Mouse (Mus musculus): Measurements from ENCODE around the gene Homez. TPM values are rescaled to one million over a fixed set of nuclear protein-coding genes. Genes with fewer than 3 reads are reported as not detected.

The Homez gene
- polyA plus RNA-seq, 1 experiment from 2014 or later = 10.1 TPM

DNA sequence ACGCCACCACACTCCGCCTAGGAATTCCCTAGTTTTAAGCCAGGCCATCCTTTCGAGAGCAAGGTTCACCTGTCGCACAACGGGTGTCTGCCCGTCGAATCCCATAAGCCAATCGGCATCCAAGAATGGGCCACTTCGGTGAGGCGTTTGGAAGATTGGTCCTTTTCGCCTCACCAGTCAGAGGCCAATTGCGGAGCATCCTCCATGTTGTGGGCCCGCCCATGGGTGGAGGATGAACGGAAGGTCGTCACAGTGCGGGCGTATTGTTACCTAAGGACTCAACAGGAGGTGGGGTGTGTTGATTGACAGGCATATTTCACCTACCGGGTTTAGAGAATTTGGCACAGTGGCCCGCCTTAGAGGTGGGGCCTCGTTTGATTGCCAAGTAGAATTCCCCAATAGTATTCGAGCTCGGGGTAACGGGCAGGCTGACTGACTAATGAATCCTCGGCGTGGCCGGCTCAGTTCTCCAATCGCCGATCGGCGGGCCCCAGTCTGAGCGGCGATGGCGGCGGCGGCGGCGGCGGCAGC, 23.0 kb upstream of the Homez start:
- H3K4me1 ChIP-seq = peaks cover 22% of the 10 kb centered on the region
- H3K4me3 ChIP-seq (replicated peaks) = peak overlapping the region; percentile 94
- ATAC-seq (ENCODE audit: insufficient number of reproducible peaks, low FRiP score, low TSS enrichment, low read depth) = peak; percentile 98
- peak overlapping the region; percentile 97 for H3K9ac ChIP-seq
- under 1% methylated on average over 38 of the region's 38 CpGs for WGBS
- H3K27ac ChIP-seq (replicated peaks) = peak overlapping the region; percentile 93
- no peaks in the 10 kb centered on the region for H3K9me3 ChIP-seq (replicated peaks)
- peak overlapping the region; percentile 56 for H3K4me2 ChIP-seq (replicated peaks)
- H3K36me3 ChIP-seq = peaks cover 30% of the 10 kb centered on the region
- no peaks in the 10 kb centered on the region for H3K27me3 ChIP-seq

DNA sequence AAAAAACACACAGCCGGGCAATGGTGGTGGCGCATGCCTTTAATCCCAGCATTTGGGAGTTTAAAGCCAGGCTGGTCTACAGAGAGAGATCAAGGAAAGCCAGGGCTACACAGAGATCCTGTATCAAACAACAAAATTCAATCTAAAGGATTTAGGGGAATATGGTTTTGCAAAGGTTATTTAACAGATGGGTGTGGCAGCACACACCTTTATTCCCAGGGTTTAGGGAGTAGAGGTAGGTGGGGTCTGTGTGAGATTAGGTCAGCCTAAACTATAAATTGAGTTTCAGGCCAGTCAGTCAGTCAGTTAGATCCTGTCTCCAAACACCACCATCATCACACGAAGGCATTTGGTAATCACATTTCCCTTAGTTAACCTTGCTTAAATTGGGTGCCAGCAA, 21.4 kb upstream of the Homez start, which contains the start of gene Pabpn1:
TSS of gene Pabpn1 (plus strand) at position 301 of the 400 bp plus-strand sequence.
- Histone ChIP-seq H3K4me1 (peaks cover 17% of the 10 kb centered on the region), H3K9me3 (replicated peaks) (no peaks in the 10 kb centered on the region), H3K36me3 (peaks cover 19% of the 10 kb centered on the region), H3K4me3 (replicated peaks) (peak within 1 kb of the TSS; percentile 94), H3K27ac (replicated peaks) (peak within 1 kb of the TSS; percentile 93), H3K4me2 (replicated peaks) (peak within 1 kb of the TSS; percentile 56), H3K27me3 (no peaks in the 10 kb centered on the region), H3K9ac (peak within 1 kb of the TSS; percentile 33)
- WGBS = 92% methylated on average over 3 of the region's 3 CpGs
- ATAC-seq (ENCODE audit: insufficient number of reproducible peaks, low FRiP score, low TSS enrichment, low read depth) = no peak

- no peak for ATAC-seq (ENCODE audit: insufficient number of reproducible peaks, low FRiP score, low TSS enrichment, low read depth)
- no peak overlapping the region for H3K4me3 ChIP-seq (replicated peaks)
- H3K27me3 ChIP-seq = no peaks in the 10 kb centered on the region
- no peak overlapping the region for H3K27ac ChIP-seq (replicated peaks)
- peak overlapping the region; percentile 77; the same call in 1 of the 2 replicates for H3K4me2 ChIP-seq (replicated peaks)
- 91% methylated on average over 11 of the region's 11 CpGs for WGBS
- H3K9ac ChIP-seq = no peak overlapping the region
- peaks cover 24% of the 10 kb centered on the region for H3K4me1 ChIP-seq
- H3K36me3 ChIP-seq = peaks cover 17% of the 10 kb centered on the region; the same call in 1 of the 2 replicates
- no peaks in the 10 kb centered on the region for H3K9me3 ChIP-seq (replicated peaks)
These were observed 14.5 kb upstream of the Homez start for GRCm38 (mm10) chr14:54885309-54885708.

GRCm38 (mm10) chr14:54884022-54884712, 13.4 kb upstream of the Homez start:
- ATAC-seq (ENCODE audit: insufficient number of reproducible peaks, low FRiP score, low TSS enrichment, low read depth) = no peak
- Histone ChIP-seq H3K4me2 (replicated peaks) (peak overlapping the region; percentile 77), H3K4me3 (replicated peaks) (peak overlapping the region; percentile 70), H3K27me3 (no peaks in the 10 kb centered on the region), H3K4me1 (peaks cover 24% of the 10 kb centered on the region), H3K36me3 (peaks cover 17% of the 10 kb centered on the region; the same call in 1 of the 2 replicates), H3K9ac (peak overlapping the region; percentile 75), H3K9me3 (replicated peaks) (no peaks in the 10 kb centered on the region), H3K27ac (replicated peaks) (peak overlapping the region; percentile 95)
- 27% methylated on average over 20 of the region's 21 CpGs for WGBS

GRCm38 (mm10) chr14:54883154-54884021, 12.6 kb upstream of the Homez start, which contains the start of the genes Bcl2l2 and Gm20521:
Gene Bcl2l2 (plus strand): TSS chr14:54883377.
Gene Gm20521 (plus strand): TSS chr14:54883441.
- peaks cover 17% of the 10 kb centered on the region; the same call in 1 of the 2 replicates for H3K36me3 ChIP-seq
- peak within 1 kb of the TSS; percentile 75 for H3K9ac ChIP-seq
- H3K4me2 ChIP-seq (replicated peaks) = peak within 1 kb of the TSS; percentile 77
- peak; percentile 91 for ATAC-seq (ENCODE audit: insufficient number of reproducible peaks, low FRiP score, low TSS enrichment, low read depth)
- peak within 1 kb of the TSS; percentile 70 for H3K4me3 ChIP-seq (replicated peaks)
- H3K4me1 ChIP-seq = peaks cover 24% of the 10 kb centered on the region
- WGBS = under 1% methylated on average over 27 of the region's 27 CpGs
- no peaks in the 10 kb centered on the region for H3K9me3 ChIP-seq (replicated peaks)
- 0 out of 2 replicates have a peak, but pooled peaks cover under 1% of the 10 kb centered on the region for H3K27me3 ChIP-seq
- peak within 1 kb of the TSS; percentile 95 for H3K27ac ChIP-seq (replicated peaks)

DNA sequence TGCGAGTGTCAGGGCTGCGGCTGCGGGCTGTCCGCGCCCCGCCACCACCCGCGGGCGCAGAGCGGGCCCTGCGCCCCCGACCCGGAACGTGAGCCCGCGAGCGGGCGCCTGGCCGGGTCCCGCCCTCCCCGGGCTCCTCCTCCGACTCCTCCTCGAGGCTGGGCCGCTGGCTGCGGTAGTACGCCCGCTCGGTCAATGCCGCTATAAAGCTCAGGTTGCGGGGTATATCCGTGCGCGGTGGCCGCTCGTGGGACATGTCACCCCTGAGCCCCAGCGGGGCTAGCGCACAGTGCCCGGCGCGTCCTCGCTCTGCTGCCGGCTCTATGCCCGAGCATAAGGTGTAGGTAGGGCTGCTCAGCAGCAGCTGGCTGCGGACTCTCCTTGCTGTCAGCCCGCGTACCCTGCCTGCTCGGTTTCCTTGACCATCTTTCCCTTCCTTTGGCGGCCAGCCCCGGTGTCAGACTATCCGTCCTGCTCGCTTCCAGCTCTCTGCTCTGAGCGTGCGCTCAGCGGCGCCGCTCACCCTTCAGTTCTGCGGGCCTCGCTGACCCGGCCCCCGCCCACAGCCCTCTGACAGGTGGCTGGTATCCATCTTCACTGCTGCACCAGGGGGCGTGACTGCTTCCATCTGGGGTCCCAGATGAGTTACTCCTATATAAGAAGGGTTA, 6.4 kb upstream of the Homez start, which contains the start of gene Ppp1r3e:
TSS of gene Ppp1r3e (minus strand) at position 503 of the 668 bp plus-strand sequence.
- Histone ChIP-seq H3K36me3 (no peaks in the 10 kb centered on the region), H3K4me2 (replicated peaks) (peak within 1 kb of the TSS; percentile 96), H3K27ac (replicated peaks) (peak within 1 kb of the TSS; percentile 71; the same call in 1 of the 2 replicates), H3K27me3 (peaks cover 10% of the 10 kb centered on the region), H3K4me1 (peaks cover 12% of the 10 kb centered on the region), H3K9ac (peak within 1 kb of the TSS; percentile 62), H3K9me3 (replicated peaks) (no peaks in the 10 kb centered on the region), H3K4me3 (replicated peaks) (peak within 1 kb of the TSS; percentile 80)
- ATAC-seq (ENCODE audit: insufficient number of reproducible peaks, low FRiP score, low TSS enrichment, low read depth) = peak; percentile 77
- under 1% methylated on average over 61 of the region's 61 CpGs for WGBS

DNA sequence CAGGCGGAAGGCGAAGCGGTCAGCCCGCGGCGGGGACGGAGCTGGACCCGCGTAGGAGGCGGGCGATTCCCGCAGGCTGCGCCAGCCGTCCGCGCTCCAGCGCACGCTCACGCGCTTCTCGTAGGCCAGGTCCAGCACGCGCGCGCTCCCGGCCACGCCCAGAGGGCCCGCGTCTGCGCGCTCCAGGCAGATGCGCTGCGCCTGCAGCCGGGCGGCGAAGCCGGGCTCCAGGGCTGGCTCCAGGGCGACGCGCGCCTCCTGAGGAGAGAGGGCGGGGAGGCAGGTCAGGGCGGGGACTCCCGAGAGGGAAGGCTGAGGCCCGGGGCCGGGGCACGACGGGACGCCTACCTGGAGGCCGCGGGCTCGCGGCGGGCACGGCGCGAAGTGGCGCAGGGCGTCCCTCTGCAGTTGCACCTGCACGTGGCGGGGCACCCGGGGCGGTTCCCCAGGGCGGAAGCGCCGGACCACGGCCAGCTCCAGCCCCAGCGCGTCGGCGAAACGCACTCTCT, 5.8 kb upstream of the Homez start:
- Histone ChIP-seq H3K4me3 (replicated peaks) (peak overlapping the region; percentile 80), H3K4me2 (replicated peaks) (peak overlapping the region; percentile 96), H3K4me1 (peaks cover 12% of the 10 kb centered on the region), H3K9ac (peak overlapping the region; percentile 62), H3K27ac (replicated peaks) (peak overlapping the region; percentile 71; the same call in 1 of the 2 replicates), H3K9me3 (replicated peaks) (no peaks in the 10 kb centered on the region), H3K27me3 (peaks cover 10% of the 10 kb centered on the region), H3K36me3 (no peaks in the 10 kb centered on the region)
- ATAC-seq (ENCODE audit: insufficient number of reproducible peaks, low FRiP score, low TSS enrichment, low read depth) = peak; percentile 90
- WGBS = under 1% methylated on average over 71 of the region's 72 CpGs

DNA sequence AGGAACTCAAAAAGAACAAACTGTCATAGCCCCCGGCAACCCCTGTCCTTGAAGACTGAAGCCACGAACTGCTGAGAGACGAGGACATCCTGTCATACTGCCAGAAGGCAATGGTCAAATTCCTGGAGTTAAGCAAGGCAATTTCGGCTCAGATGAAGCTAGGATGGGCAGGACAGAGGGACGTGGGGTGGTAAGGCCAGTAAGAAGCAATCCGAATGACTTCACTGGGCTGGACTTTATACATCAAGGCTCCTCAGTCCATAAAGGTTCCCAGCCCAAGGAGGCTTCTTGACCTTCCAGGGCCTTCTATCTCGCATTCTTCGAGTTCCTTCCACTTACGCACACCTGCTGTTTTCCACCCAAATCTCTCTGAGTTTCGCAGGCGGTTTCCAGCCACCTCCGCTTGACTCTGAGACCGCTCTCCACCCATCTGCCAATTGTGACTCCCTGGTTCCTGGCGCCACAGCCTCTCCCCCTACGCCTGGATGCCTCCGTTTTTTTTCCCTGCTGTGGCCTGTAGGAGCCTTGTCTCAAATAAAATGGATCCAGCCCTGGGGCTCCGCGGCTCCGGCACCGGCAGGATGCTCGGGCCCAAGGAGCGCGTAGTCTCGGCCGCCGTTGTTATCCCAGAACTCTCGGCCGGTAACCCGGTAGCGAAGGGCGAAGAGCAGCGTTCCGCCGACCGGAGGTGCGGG, 5.2 kb upstream of the Homez start:
- peaks cover 12% of the 10 kb centered on the region for H3K4me1 ChIP-seq
- no peaks in the 10 kb centered on the region for H3K9me3 ChIP-seq (replicated peaks)
- peak; percentile 25 for ATAC-seq (ENCODE audit: insufficient number of reproducible peaks, low FRiP score, low TSS enrichment, low read depth)
- peaks cover 10% of the 10 kb centered on the region for H3K27me3 ChIP-seq
- peak overlapping the region; percentile 62 for H3K9ac ChIP-seq
- peak overlapping the region; percentile 71; the same call in 1 of the 2 replicates for H3K27ac ChIP-seq (replicated peaks)
- 3% methylated on average over 36 of the region's 36 CpGs for WGBS
- H3K4me3 ChIP-seq (replicated peaks) = peak overlapping the region; percentile 80
- peak overlapping the region; percentile 96 for H3K4me2 ChIP-seq (replicated peaks)
- H3K36me3 ChIP-seq = no peaks in the 10 kb centered on the region

DNA sequence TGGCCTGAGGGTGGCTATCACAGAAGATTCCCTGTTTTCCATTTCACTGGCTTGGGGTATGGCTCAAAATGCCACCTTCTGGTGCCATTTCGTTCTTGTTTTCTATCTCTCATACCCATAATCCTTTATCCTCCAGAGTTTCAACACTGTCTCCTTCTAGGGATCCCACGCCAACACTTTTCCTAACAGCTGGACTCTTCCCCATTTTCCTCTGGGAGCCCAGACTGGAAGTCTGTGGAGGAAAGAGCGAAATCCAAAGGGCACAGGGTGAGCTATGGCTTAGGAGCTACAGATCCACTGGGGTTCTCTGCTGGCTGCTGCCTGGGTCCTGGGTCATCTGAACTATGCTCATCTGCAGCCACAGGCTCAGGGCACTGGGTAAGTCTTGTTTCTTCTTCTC, 3.4 kb upstream of the Homez start:
- WGBS = 84% methylated on average over 3 of the region's 3 CpGs
- H3K27ac ChIP-seq (replicated peaks) = no peak overlapping the region
- no peaks in the 10 kb centered on the region for H3K36me3 ChIP-seq
- no peaks in the 10 kb centered on the region for H3K9me3 ChIP-seq (replicated peaks)
- no peak overlapping the region for H3K9ac ChIP-seq
- H3K27me3 ChIP-seq = peaks cover 10% of the 10 kb centered on the region
- H3K4me2 ChIP-seq (replicated peaks) = no peak overlapping the region
- peaks cover 12% of the 10 kb centered on the region for H3K4me1 ChIP-seq
- no peak overlapping the region for H3K4me3 ChIP-seq (replicated peaks)
- no peak for ATAC-seq (ENCODE audit: insufficient number of reproducible peaks, low FRiP score, low TSS enrichment, low read depth)

- H3K27me3 ChIP-seq = no peaks in the 10 kb centered on the region
- no peak for ATAC-seq (ENCODE audit: insufficient number of reproducible peaks, low FRiP score, low TSS enrichment, low read depth)
- H3K9ac ChIP-seq = no peak overlapping the region
- H3K4me2 ChIP-seq (replicated peaks) = no peak overlapping the region
- H3K27ac ChIP-seq (replicated peaks) = no peak overlapping the region
- H3K9me3 ChIP-seq (replicated peaks) = no peaks in the 10 kb centered on the region
- WGBS = 82% methylated on average over 4 of the region's 4 CpGs
- H3K36me3 ChIP-seq = no peaks in the 10 kb centered on the region
- peaks cover 8% of the 10 kb centered on the region; the same call in 1 of the 2 replicates for H3K4me1 ChIP-seq
- H3K4me3 ChIP-seq (replicated peaks) = no peak overlapping the region
These were observed 2.7 kb downstream of the Homez start for GRCm38 (mm10) chr14:54868026-54868425.
